Mouse (Mus musculus) embryo, embryonic 10.5 days (tissue): ENCODE data around the gene Zfyve21.
A peak's percentile ranks its signal among the peaks of the same experiment; 100 is the strongest.

Source experiments
- DNase-seq: peaks from one replicate; pipeline ENCODE4 v3.0.0-alpha.2; 2015; ENCODE audit warnings: low spot score

Gene Zfyve21

GRCm38 (mm10) chr12:111813766-111814617, at the start of gene Zfyve21, which contains the start of gene Xrcc3:
TSS of gene Zfyve21 (plus strand) at chr12:111814170.
TSS of gene Xrcc3 (minus strand) at chr12:111813873.
- peak; percentile 99 for DNase-seq

GRCm38 (mm10) chr12:111766313-111767236, 47.4 kb upstream of the Zfyve21 start:
- DNase-seq = peak; percentile 76

GRCm38 (mm10) chr12:111768322-111768928, 45.5 kb upstream of the Zfyve21 start:
- DNase-seq = no peak

- no peak for DNase-seq
Measured at GRCm38 (mm10) chr12:111769306-111769705, 44.7 kb upstream of the Zfyve21 start.

- DNase-seq = no peak
Measured at GRCm38 (mm10) chr12:111769816-111770577, 44.0 kb upstream of the Zfyve21 start.

- DNase-seq = no peak
Measured at GRCm38 (mm10) chr12:111770651-111771050, 43.3 kb upstream of the Zfyve21 start.

- DNase-seq = no peak
Measured at GRCm38 (mm10) chr12:111774156-111774555, 39.8 kb upstream of the Zfyve21 start.

GRCm38 (mm10) chr12:111774845-111775244, 39.1 kb upstream of the Zfyve21 start:
- no peak for DNase-seq

GRCm38 (mm10) chr12:111777919-111778318, 36.1 kb upstream of the Zfyve21 start:
- DNase-seq = no peak

- no peak for DNase-seq
Measured at GRCm38 (mm10) chr12:111779544-111779943, 34.4 kb upstream of the Zfyve21 start.

GRCm38 (mm10) chr12:111785174-111785573, 28.8 kb upstream of the Zfyve21 start:
- DNase-seq = no peak

- DNase-seq = no peak
Measured at GRCm38 (mm10) chr12:111787015-111787414, 27.0 kb upstream of the Zfyve21 start.

GRCm38 (mm10) chr12:111790090-111790489, 23.9 kb upstream of the Zfyve21 start:
- DNase-seq = no peak

- no peak for DNase-seq
Measured at GRCm38 (mm10) chr12:111790631-111791030, 23.3 kb upstream of the Zfyve21 start.

GRCm38 (mm10) chr12:111791474-111792104, 22.4 kb upstream of the Zfyve21 start:
- no peak for DNase-seq

GRCm38 (mm10) chr12:111794102-111794501, 19.9 kb upstream of the Zfyve21 start:
- no peak for DNase-seq

- no peak for DNase-seq
Measured at GRCm38 (mm10) chr12:111794526-111795179, 19.3 kb upstream of the Zfyve21 start.

GRCm38 (mm10) chr12:111795180-111795895, 18.6 kb upstream of the Zfyve21 start:
- no peak for DNase-seq

- DNase-seq = no peak
Measured at GRCm38 (mm10) chr12:111797251-111797650, 16.7 kb upstream of the Zfyve21 start.

- no peak for DNase-seq
Measured at GRCm38 (mm10) chr12:111798493-111798892, 15.5 kb upstream of the Zfyve21 start.
